Mouse (Mus musculus) heart, adult 2 months (tissue): ENCODE results near the gene Parp14.

Experiments
- CTCF ChIP-seq: fragments of 200-600 bp; IDR thresholded peaks from 2 replicates; pipeline ENCODE4 v1.8.1; 2022; ENCODE audit warnings: antibody characterized with exemption, mild to moderate bottlenecking, moderate library complexity
- POLR2A ChIP-seq: fragments of 200-500 bp; IDR thresholded peaks from 2 replicates; pipeline ENCODE4 v1.6.1; 2011; ENCODE audit warnings: mild to moderate bottlenecking, low read depth, low read length, control low read depth; ENCODE audit not compliant: insufficient read depth

GRCm38 (mm10) chr16:35784134-35784725 is 87.1 kb downstream of the Parp14 start:
- no peak for TF ChIP-seq CTCF
- no peak for TF ChIP-seq POLR2A
